Mouse (Mus musculus) cerebellum, adult 11 months (tissue): ENCODE measurements around the gene Dvl2.
"Not testable (repeated sequence)": the region's sequence is repeated elsewhere in the genome, so short reads cannot be mapped to it uniquely, and the experiment has no call there.

ENCODE experiments used
- DNase-seq: peaks from one replicate; pipeline ENCODE4 v3.0.0; 2022

Gene Dvl2

GRCm38 (mm10) chr11:70012931-70013330 lies 12.5 kb downstream of the Dvl2 start:
- no peak for DNase-seq

GRCm38 (mm10) chr11:70013408-70013807 lies 13.0 kb downstream of the Dvl2 start:
- no peak for DNase-seq

DNA sequence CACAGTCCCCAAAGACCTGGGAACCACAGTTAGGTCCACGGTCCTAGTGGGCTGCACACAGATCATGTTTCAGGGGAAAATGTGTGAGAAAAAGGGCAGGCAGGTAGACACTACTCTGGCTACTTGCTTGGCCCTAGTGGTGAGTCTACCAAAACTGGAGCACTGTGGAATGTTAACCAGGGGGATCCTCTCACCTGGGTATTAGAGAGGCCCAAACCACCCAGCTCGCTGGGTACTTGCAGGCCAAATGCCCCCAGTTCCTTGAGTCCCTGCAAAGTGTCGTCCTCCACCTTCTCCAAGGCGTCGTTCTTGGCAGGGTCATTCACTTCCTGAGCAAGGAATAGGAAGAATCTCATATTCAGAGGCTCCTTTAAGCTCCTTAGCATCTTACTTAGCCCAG lies 13.7 kb downstream of the Dvl2 start:
- DNase-seq: no peak

- DNase-seq: peak; percentile 85
These were observed 14.6 kb downstream of the Dvl2 start, which contains the start of gene Acadvl for GRCm38 (mm10) chr11:70014880-70015558. TSS of gene Acadvl (minus strand) at chr11:70015411.

- no peak for DNase-seq
These were observed 15.3 kb downstream of the Dvl2 start for GRCm38 (mm10) chr11:70015677-70016076.

GRCm38 (mm10) chr11:70016177-70016576 lies 15.8 kb downstream of the Dvl2 start:
- not testable (repeated sequence) for DNase-seq

DNA sequence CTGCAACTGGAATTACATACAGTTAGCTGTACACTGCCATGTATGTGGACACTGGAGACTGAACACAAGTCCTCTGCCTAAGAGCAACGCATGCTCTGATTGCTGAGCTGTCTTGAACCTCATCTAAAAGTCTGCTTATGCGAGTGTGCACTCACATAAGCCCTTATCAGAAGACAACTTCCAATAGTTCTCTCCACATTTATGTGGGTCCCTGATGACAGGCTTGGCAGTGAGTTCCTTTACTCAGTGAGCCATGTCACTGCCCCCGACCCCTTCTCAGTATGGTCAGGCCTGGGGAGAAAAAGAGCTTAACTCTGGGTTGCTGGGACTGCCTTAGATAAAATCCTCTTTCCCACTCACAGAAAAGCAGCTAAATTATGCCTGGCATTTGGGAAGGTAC lies 16.3 kb downstream of the Dvl2 start, which contains the start of gene Dlg4:
TSS of gene Dlg4 (plus strand) at position 274 of the 400 bp plus-strand sequence.
- no peak for DNase-seq

- DNase-seq: no peak
These were observed 16.9 kb downstream of the Dvl2 start for GRCm38 (mm10) chr11:70017199-70017767.

DNA sequence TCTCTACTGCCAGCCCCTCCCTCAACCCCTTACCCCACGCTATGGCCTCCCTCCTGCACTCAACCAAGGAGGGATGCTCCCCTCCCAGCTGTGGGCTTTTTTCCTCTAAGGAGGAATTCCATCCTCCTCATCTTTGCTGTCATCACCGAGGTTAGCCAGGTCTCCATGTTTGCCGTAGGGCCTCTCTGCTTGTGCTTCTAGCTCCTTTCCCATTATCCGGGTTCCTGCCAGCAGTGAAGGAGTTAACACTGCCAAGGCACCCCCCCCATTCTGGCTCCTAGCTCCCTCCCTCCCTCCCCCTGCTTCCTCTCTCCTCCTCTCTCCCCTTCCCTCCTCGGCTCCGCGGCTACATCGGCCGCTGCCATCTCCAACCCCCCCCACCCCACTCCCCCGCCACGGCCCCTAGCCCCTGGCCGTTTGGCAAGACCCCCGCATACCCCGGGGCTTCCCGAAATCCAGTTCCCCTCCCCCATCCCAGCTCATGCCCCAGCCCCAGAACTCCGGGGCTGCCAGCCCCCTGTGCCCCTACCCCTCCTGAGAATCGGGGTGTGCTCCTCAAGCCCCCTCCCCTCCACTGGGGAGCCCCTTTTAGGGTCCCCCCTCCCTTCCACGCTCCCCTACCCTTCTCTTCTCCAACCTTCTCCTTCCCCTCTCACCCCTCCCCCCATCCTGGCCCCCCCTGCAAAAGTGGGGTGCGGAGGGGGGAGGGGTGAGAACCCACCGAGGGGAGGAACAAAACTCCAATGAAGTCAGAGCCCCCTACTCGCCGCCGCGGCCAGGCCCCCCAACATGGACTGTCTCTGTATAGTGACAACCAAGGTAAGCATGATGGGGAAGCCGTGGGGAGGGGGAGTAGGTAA lies 18.0 kb downstream of the Dvl2 start:
- peak; percentile 73 for DNase-seq

GRCm38 (mm10) chr11:70019495-70020021 lies 19.2 kb downstream of the Dvl2 start:
- no peak for DNase-seq

DNA sequence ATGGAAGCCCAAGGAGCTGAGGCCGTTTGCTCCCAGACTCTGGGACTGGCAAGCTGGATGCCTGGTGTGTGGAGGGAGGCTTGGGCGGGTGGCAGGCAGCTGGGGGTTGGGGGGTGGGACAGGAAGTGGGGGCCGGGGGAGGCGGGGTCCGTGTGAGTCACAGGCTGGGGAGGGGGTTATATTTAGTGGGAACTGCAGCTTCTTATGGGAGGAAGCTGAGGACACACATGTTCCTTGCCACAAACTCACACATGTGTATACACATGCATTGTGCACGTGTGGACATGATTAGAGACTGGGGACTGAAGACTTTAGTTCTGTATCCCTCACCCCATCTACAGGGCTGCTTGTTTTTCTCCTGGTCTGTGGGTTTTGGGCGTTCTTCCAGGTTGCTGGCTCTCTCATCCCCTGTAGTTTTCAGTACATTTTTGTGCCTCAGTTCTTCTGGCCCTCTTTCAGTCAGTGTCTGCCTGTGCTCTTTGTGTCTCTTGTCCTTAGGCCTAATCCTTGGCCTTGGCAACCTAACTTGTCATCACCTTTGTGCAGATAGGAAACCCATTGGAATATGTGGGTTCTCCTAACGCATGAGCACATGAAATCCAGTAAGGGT lies 19.7 kb downstream of the Dvl2 start:
- DNase-seq: no peak

DNA sequence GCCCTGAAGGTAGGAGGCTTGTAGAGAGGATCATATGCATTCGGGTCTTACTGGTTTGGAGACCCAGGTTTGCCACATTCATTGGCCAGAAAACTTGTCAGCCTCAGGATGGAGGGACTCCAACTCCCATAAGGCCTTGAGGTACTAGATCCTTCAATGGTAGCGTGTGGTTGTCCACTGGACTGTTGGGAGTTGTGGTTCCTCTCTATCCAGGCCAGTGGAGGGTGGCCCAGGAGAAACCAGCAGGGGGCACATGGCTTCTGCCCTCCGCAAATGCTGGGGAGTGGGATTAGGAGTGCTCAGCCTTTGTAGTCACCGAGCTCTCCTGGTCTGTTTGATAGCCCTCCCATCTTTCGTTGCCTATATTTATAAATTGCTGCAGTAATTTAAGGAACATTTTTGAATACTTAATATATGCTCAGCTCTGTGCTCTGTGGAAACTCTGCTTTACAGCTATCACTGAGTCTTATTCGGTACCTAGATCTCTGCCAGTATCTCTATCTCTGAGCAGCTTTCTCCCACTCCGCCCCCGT lies 20.4 kb downstream of the Dvl2 start:
- DNase-seq: peak; percentile 77

DNA sequence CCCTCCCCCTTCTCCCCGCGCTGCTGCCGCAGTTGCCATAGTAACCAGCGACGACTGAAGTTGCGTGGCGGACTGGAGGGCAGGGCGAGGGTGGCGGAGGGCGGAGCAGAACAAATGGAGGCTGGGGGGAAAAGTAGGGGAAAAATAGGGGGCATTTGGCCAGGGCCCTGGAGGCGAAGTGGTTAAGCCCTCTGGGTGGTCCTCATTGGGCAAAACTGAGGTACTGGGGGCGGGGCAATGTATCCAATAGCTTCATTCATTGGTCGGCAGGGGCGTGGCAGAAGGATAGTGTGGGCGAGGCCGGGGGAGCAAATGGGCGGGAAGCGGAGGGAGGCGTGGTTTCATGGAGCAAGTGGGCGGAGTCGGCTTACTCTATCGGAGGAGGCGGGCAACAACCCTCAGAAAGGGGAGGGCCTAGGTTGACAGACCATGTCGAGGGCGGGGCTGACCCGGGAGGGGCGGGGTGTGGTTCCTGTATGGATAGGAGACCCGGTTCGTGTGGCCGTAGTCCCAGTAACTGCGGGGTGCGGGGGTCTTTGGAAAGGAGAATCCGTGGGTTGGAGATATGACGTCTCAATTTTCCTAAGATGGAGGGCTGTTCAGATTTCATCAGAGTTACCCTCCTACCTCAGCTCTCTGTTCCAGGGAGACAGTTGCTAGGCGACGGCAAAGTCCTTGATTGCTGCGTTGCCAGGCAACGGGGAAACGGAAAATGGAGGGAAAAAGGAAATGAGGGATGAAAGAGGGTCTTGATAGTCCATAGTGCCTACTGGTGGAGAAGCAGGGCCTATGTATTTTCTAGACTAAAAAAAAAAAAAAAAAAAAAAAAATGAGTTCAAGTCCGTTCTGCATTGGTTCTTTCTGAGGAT lies 21.1 kb downstream of the Dvl2 start:
- peak; percentile 98 for DNase-seq

DNA sequence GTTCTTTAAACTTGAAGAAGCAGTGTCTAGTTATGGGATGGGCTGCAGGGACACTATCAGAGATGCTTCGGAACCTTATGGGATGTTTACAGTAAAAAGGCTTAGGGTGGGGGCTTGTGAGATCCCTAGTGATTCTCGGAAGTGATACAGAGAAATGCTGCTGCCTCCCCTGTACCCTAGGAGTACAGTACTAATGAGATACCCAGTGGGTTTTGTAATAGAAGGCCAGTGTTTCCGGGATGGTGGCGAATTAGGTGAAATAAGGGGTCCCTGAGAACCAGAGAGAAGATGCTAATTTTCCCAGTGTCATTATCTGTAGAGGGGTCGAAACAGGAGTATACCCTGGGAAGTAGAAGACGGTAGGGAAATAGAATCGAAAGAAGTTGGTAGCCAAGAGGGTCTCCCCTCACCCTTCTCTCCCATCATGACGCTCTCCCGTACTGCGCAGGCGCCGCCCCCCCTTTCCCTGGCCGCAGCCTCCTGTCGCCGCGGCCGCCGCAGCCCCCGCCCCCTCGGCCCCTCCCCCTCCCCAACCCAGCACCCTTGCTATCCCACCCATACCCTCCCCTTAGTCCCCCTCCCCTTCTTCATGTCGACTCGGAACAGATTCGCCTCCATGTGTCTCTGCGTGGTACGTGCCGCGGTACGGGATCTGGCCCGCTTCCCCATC lies 23.2 kb downstream of the Dvl2 start:
- DNase-seq: peak; percentile 34

DNA sequence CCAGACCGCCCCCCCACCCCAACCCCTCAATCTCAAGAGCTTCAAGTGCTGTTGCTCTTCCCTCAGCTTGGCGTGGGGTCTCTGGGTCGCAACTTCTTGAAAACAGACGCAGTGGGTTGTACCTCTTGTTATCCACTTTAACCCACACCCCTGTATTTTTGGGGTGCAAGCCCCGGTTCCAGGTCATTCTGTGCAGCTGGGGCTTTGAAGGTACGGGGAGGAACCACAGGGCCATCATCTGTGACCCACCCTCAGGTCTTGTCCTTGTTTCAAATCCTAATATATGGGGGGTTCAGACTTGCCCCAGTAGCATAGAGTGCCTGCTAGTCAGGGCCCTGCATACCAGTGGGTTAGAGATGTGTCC lies 23.7 kb downstream of the Dvl2 start:
- no peak for DNase-seq

DNA sequence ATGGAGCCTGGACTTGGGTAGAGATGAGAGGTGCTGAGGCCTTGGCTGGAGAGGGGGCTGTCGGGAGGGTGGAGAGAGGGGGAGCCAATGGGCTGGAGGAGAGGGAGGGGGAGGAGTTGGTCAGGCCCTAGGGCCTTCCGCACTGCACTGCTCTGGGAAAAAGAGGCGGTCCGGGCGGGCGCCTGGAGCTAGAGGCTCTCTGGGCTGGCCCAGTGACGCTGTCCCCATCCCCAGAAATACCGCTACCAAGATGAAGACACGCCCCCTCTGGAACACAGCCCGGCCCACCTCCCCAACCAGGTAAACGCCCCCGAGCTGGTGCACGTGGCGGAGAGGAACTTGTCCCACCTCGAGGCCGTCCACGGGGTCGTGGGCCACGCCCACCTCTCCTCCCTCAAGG lies 26.3 kb downstream of the Dvl2 start:
- DNase-seq: peak; percentile 65

DNA sequence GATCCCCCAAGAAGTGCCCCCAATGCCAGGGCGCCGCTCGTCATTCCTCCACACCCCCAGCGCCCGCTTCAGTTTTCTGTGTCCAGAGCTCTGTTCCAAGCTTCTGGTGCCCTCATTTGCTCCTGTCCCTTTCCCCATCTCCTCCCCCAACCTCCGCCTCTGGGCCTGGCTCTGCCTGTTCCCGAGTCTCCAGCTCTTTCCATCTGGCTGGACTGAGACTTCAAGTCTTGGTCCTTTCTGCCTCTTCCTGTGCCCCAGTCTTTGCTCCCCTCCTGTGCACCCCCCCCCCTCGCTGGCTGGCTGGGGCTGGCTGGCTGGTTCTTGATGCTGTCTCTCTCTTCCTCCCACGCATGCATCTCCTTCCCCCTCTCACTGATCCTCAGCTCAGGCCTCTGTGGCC lies 27.0 kb downstream of the Dvl2 start:
- no peak for DNase-seq

GRCm38 (mm10) chr11:70028401-70029129 lies 28.2 kb downstream of the Dvl2 start:
- no peak for DNase-seq

DNA sequence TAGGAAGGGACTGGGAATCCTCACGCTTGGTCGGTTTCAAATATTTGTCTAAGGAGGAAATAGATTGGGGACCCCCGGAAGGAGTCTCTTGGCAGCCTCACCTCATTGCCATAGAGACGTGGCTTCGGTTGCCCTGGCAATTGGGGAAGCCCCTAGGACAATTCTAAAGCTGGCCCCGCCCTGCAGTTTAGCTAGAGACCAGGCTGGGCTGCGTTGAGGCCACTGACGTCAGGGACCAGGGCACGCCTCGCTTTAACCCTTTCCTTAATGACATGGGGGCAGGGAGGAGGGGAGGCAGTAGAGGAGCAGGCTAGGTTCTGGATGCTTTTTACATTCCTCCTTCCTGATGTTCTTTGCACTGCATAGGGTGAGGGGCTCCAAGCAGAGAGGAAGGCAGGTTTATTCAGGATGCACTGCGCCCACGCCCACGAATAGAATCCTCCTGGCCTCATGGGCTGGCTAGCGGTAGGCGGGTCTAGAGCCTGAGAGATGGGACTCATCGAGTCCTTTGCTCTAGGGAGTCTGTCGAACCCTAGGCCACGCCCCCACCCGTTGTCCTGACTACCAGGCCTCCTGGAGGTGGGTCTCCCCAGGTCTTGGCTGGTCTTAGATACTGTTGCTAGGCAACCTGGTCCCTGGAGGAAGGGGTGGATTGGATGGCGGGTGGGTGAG lies 28.9 kb downstream of the Dvl2 start:
- peak; percentile 64 for DNase-seq
